Mouse (Mus musculus) heart, embryonic 10.5 days (tissue): ENCODE results near the gene Golm1. TPM values are rescaled to one million over a fixed set of nuclear protein-coding genes. Genes with fewer than 3 reads are reported as not detected.

Experiments used
- DNase-seq: peaks from one replicate; pipeline ENCODE4 v3.0.0-alpha.2; 2017; ENCODE audit warnings: low spot score
- H3K27ac ChIP-seq: fragments of 300-500 bp; sonication (generic); 2 replicates; pipeline ENCODE4 v1.5.1; 2016; ENCODE audit warnings: mild to moderate bottlenecking
- H3K27me3 ChIP-seq: fragments of 300-500 bp; sonication (generic); 2 replicates; pipeline ENCODE4 v1.6.1; 2016; ENCODE audit warnings: mild to moderate bottlenecking; ENCODE audit not compliant: poor library complexity, insufficient read depth, severe bottlenecking
- H3K36me3 ChIP-seq: fragments of 300-500 bp; sonication (generic); 2 replicates; pipeline ENCODE4 v1.6.1; 2016; ENCODE audit warnings: mild to moderate bottlenecking, moderate library complexity
- H3K4me1 ChIP-seq: fragments of 300-500 bp; sonication (generic); 2 replicates; pipeline ENCODE4 v1.6.1; 2016; ENCODE audit warnings: mild to moderate bottlenecking
- H3K4me3 ChIP-seq: fragments of 300-500 bp; sonication (generic); 2 replicates; pipeline ENCODE4 v1.5.1; 2016; ENCODE audit warnings: mild to moderate bottlenecking, moderate library complexity
- H3K9me3 ChIP-seq: fragments of 300-500 bp; sonication (generic); 2 replicates; pipeline ENCODE4 v1.6.1; 2016; ENCODE audit warnings: mild to moderate bottlenecking, moderate library complexity
- WGBS: fragments of 180-500 bp; shearing (Covaris S2); methylation state at CpG from one replicate; pipeline ENCODE4 v1.1.7; 2016; 5-methylcytosine and 5-hydroxymethylcytosine counted together
- polyA plus RNA-seq: library from polyadenylated mRNA; unstranded; fragments of >200 nt; fragmentation: Nextera tagmentation; extraction: Ambion mirVana; gene quantifications from 2 replicates; pipeline ENCODE4 v1.2.1, GENCODE M21; 2016

Golm1 gene
- polyA plus RNA-seq, 1 experiment from 2014 or later: 74.5 TPM

- Histone ChIP-seq H3K4me1 (peaks cover 12% of the 10 kb centered on the region), H3K9me3 (no peaks in the 10 kb centered on the region), H3K36me3 (peaks cover 73% of the 10 kb centered on the region), H3K27ac (0 out of 2 replicates have a peak overlapping the region, but pooled peaks have one; percentile 54), H3K27me3 (no peaks in the 10 kb centered on the region), H3K4me3 (no peak overlapping the region)
- peak; percentile 56 for DNase-seq
- WGBS: 76% methylated on average over 7 of the region's 7 CpGs
Observed at GRCm38 (mm10) chr13:59626739-59627138, 48.9 kb downstream of the Golm1 start.

- H3K4me1 ChIP-seq: peaks cover 15% of the 10 kb centered on the region
- no peak for DNase-seq
- H3K36me3 ChIP-seq: peaks cover 72% of the 10 kb centered on the region
- H3K27me3 ChIP-seq: no peaks in the 10 kb centered on the region
- 41% methylated on average over 5 of the region's 5 CpGs for WGBS
- H3K9me3 ChIP-seq: no peaks in the 10 kb centered on the region
- H3K4me3 ChIP-seq: no peak overlapping the region
- H3K27ac ChIP-seq: peak overlapping the region; percentile 83
Observed at GRCm38 (mm10) chr13:59624903-59625302, 50.7 kb downstream of the Golm1 start.

- Histone ChIP-seq H3K27ac (peak overlapping the region; percentile 81), H3K36me3 (peaks cover 69% of the 10 kb centered on the region), H3K4me3 (no peak overlapping the region), H3K27me3 (no peaks in the 10 kb centered on the region), H3K9me3 (no peaks in the 10 kb centered on the region), H3K4me1 (peaks cover 15% of the 10 kb centered on the region)
- no peak for DNase-seq
- WGBS: 47% methylated on average over 3 of the region's 3 CpGs
Observed at GRCm38 (mm10) chr13:59624389-59624788, 51.2 kb downstream of the Golm1 start.

GRCm38 (mm10) chr13:59621643-59622489, 53.7 kb downstream of the Golm1 start:
- peaks cover 15% of the 10 kb centered on the region for H3K4me1 ChIP-seq
- H3K27me3 ChIP-seq: no peaks in the 10 kb centered on the region
- no peak overlapping the region for H3K4me3 ChIP-seq
- DNase-seq: no peak
- no peaks in the 10 kb centered on the region for H3K9me3 ChIP-seq
- no peak overlapping the region for H3K27ac ChIP-seq
- H3K36me3 ChIP-seq: peaks cover 71% of the 10 kb centered on the region
- 89% methylated on average over 7 of the region's 7 CpGs for WGBS

GRCm38 (mm10) chr13:59618463-59618862, 57.1 kb downstream of the Golm1 start:
- Histone ChIP-seq H3K36me3 (peaks cover 73% of the 10 kb centered on the region), H3K27ac (no peak overlapping the region), H3K4me3 (no peak overlapping the region), H3K9me3 (no peaks in the 10 kb centered on the region), H3K4me1 (peaks cover 3% of the 10 kb centered on the region; the same call in 1 of the 2 replicates), H3K27me3 (no peaks in the 10 kb centered on the region)
- WGBS: 57% methylated on average over 6 of the region's 6 CpGs
- no peak for DNase-seq

- H3K4me1 ChIP-seq: peaks cover 6% of the 10 kb centered on the region; the same call in 1 of the 2 replicates
- 85% methylated on average over 4 of the region's 4 CpGs for WGBS
- no peak for DNase-seq
- no peak overlapping the region for H3K27ac ChIP-seq
- peaks cover 73% of the 10 kb centered on the region for H3K36me3 ChIP-seq
- H3K9me3 ChIP-seq: no peaks in the 10 kb centered on the region
- no peaks in the 10 kb centered on the region for H3K27me3 ChIP-seq
- H3K4me3 ChIP-seq: no peak overlapping the region
Observed at GRCm38 (mm10) chr13:59615554-59615953, 60.1 kb downstream of the Golm1 start.

- WGBS: 90% methylated on average over 4 of the region's 4 CpGs
- no peak for DNase-seq
- Histone ChIP-seq H3K4me3 (no peak overlapping the region), H3K27ac (no peak overlapping the region), H3K36me3 (peaks cover 73% of the 10 kb centered on the region), H3K4me1 (peaks cover 5% of the 10 kb centered on the region; the same call in 1 of the 2 replicates), H3K9me3 (no peaks in the 10 kb centered on the region), H3K27me3 (no peaks in the 10 kb centered on the region)
Observed at GRCm38 (mm10) chr13:59615152-59615551, 60.5 kb downstream of the Golm1 start.

GRCm38 (mm10) chr13:59613868-59614267, 61.7 kb downstream of the Golm1 start:
- WGBS: 66% methylated on average over 4 of the region's 4 CpGs
- peaks cover 77% of the 10 kb centered on the region for H3K36me3 ChIP-seq
- no peaks in the 10 kb centered on the region for H3K27me3 ChIP-seq
- H3K9me3 ChIP-seq: no peaks in the 10 kb centered on the region
- no peak overlapping the region for H3K4me3 ChIP-seq
- H3K27ac ChIP-seq: no peak overlapping the region
- no peak for DNase-seq
- H3K4me1 ChIP-seq: 0 out of 2 replicates have a peak, but pooled peaks cover 4% of the 10 kb centered on the region

GRCm38 (mm10) chr13:59610437-59610836, 65.2 kb downstream of the Golm1 start:
- WGBS: 92% methylated on average over 2 of the region's 2 CpGs
- 0 out of 2 replicates have a peak, but pooled peaks cover 4% of the 10 kb centered on the region for H3K4me1 ChIP-seq
- H3K4me3 ChIP-seq: no peak overlapping the region
- H3K27ac ChIP-seq: peak overlapping the region; percentile 36; the same call in 1 of the 2 replicates
- H3K27me3 ChIP-seq: no peaks in the 10 kb centered on the region
- H3K36me3 ChIP-seq: peaks cover 86% of the 10 kb centered on the region
- H3K9me3 ChIP-seq: no peaks in the 10 kb centered on the region
- no peak for DNase-seq

GRCm38 (mm10) chr13:59609885-59610284, 65.7 kb downstream of the Golm1 start:
- 90% methylated on average over 4 of the region's 4 CpGs for WGBS

GRCm38 (mm10) chr13:59605221-59605922, 70.2 kb downstream of the Golm1 start:
- DNase-seq: no peak
- Histone ChIP-seq H3K27ac (no peak overlapping the region), H3K4me3 (no peak overlapping the region), H3K9me3 (no peaks in the 10 kb centered on the region), H3K36me3 (peaks cover 96% of the 10 kb centered on the region), H3K4me1 (no peaks in the 10 kb centered on the region), H3K27me3 (no peaks in the 10 kb centered on the region)
- 82% methylated on average over 10 of the region's 10 CpGs for WGBS

More at GRCm38 (mm10) chr13:59609885-59610284, 65.7 kb downstream of the Golm1 start:
- Histone ChIP-seq H3K27ac (no peak overlapping the region; the same call in 1 of the 2 replicates), H3K27me3 (no peaks in the 10 kb centered on the region), H3K9me3 (no peaks in the 10 kb centered on the region), H3K4me3 (no peak overlapping the region), H3K4me1 (0 out of 2 replicates have a peak, but pooled peaks cover 4% of the 10 kb centered on the region), H3K36me3 (peaks cover 86% of the 10 kb centered on the region)
- no peak for DNase-seq

GRCm38 (mm10) chr13:59604511-59604910, 71.1 kb downstream of the Golm1 start:
- H3K4me3 ChIP-seq: no peak overlapping the region
- no peak overlapping the region for H3K27ac ChIP-seq
- peaks cover 96% of the 10 kb centered on the region for H3K36me3 ChIP-seq
- H3K27me3 ChIP-seq: no peaks in the 10 kb centered on the region
- no peak for DNase-seq
- H3K4me1 ChIP-seq: no peaks in the 10 kb centered on the region
- 95% methylated on average over 1 of the region's 1 CpGs for WGBS
- no peaks in the 10 kb centered on the region for H3K9me3 ChIP-seq

GRCm38 (mm10) chr13:59603096-59603495, 72.5 kb downstream of the Golm1 start:
- Histone ChIP-seq H3K9me3 (no peaks in the 10 kb centered on the region), H3K27me3 (no peaks in the 10 kb centered on the region), H3K27ac (no peak overlapping the region), H3K4me3 (no peak overlapping the region), H3K36me3 (peaks cover 92% of the 10 kb centered on the region), H3K4me1 (no peaks in the 10 kb centered on the region)
- DNase-seq: no peak
- 86% methylated on average over 5 of the region's 5 CpGs for WGBS
